In genomic region chr9:92178861-92179469, GRCm38 (mm10) we compare ENCODE assay signal across 13 mouse cellular contexts. TPM values are rescaled to one million over a fixed set of nuclear protein-coding genes. Genes with fewer than 3 reads are reported as not detected.
DNase-seq lines count a peak whose midpoint lies in the region; ATAC-seq lines count a peak whose summit lies in the region.
"Had no signal": no experiment of that assay in that cellular context is flagged by ENCODE, and none has a peak within 500 bp of the region (broad histone marks: within the 10 kb centered on the region; RNA-seq: fewer than 3 reads in every experiment).

No protein-coding gene starts in this region.

- H3K27ac ChIP-seq in forebrain, embryonic 15.5 days (replicated peaks) = peak overlapping the region; percentile 59; the same call in 1 of the 2 replicates

- H3K27me3 ChIP-seq in forebrain, embryonic 15.5 days = no peaks in the 10 kb centered on the region

- DNase-seq in right cerebral cortex, postnatal 10 days (ENCODE audit: low spot score in 2 of 2) = peak; percentile 61 to 74
- DNase-seq in right cerebral cortex, postnatal 36 days (ENCODE audit: low spot score in 2 of 2) = no peak
- peak; percentile 42 for DNase-seq in layer of hippocampus, adult 9-10 months (ENCODE audit: low spot score)
- peak; percentile 11 for DNase-seq in retina, postnatal 1 day
- no peak for DNase-seq in testis, postnatal 10 days (ENCODE audit: low spot score)
- DNase-seq in ovary, postnatal 14 days (ENCODE audit: low spot score) = no peak
- DNase-seq: gastrocnemius, postnatal 14 days; kidney, adult 2 months had no signal

- peak; percentile 58 for ATAC-seq in forebrain, embryonic 15.5 days (replicated peaks)

- no peak overlapping the region for H3K4me3 ChIP-seq in forebrain, embryonic 15.5 days

- WGBS in forebrain, embryonic 15.5 days = 20% methylated on average over 2 of the region's 2 CpGs

- no peak overlapping the region for H3K9ac ChIP-seq in forebrain, embryonic 15.5 days (replicated peaks)

- no peaks in the 10 kb centered on the region for H3K9me3 ChIP-seq in forebrain, embryonic 15.5 days

- peaks cover 16% of the 10 kb centered on the region for H3K4me1 ChIP-seq in forebrain, embryonic 15.5 days

- H3K36me3 ChIP-seq in forebrain, embryonic 15.5 days = no peaks in the 10 kb centered on the region

- H3K4me2 ChIP-seq in forebrain, embryonic 15.5 days (replicated peaks) = no peak overlapping the region

RNA-seq across cellular contexts. Expression of gene Plscr5, which starts 13.8 kb away (rescaled TPM):
- polyA plus RNA-seq in forebrain, embryonic 15.5 days (2015; fragmentation: Nextera tagmentation; extraction: Ambion mirVana) = 0.24 and 0.26 TPM in 2 replicates
- polyA plus RNA-seq: heart, postnatal 0 days; kidney, adult 2 months; limb, embryonic 11.5 days; lung, embryonic 16.5 days; testis, adult 2 months had no signal

Comparison
In these comparisons a context has a peak if more than half of its experiments do, and no peak if none do; other contexts are left out.
1. DNase-seq: peak in right cerebral cortex, postnatal 10 days (2 of 2), layer of hippocampus, adult 9-10 months (single experiment) and retina, postnatal 1 day (single experiment); none in right cerebral cortex, postnatal 36 days (0 of 2), testis, postnatal 10 days (single experiment) and ovary, postnatal 14 days (single experiment).